Mouse (Mus musculus) heart, embryonic 14.5 days (tissue): Measurements from ENCODE around the gene Nfic. TPM values are rescaled to one million over a fixed set of nuclear protein-coding genes. Genes with fewer than 3 reads are reported as not detected.
A peak's percentile ranks its signal among the peaks of the same experiment; 100 is the strongest.

Experiments
- ATAC-seq: fragments of 200-750 bp; cut with Nextera tagmentation; 2 replicates; pipeline ENCODE4 v1.8.0; 2017; ENCODE audit warnings: low read depth, moderate TSS enrichment; ENCODE audit not compliant: insufficient number of reproducible peaks, insufficient read depth, low FRiP score
- H3K27ac ChIP-seq, 2 experiments: fragments of 200-500 bp in 1 of 2; fragments of 300-500 bp in 1 of 2; sonication (generic) in 1 of 2; replicated peaks in 1 of 2; 2 replicates each; pipeline ENCODE4 v1.5.1; 2012 to 2014; ENCODE audit warnings: low read depth in 2 of 2, low read length in 2 of 2, control low read depth in 1 of 2, mild to moderate bottlenecking in 1 of 2, mixed read lengths in 1 of 2; ENCODE audit not compliant: control insufficient read depth in 1 of 2, insufficient read depth in 1 of 2
- H3K27me3 ChIP-seq: fragments of 300-500 bp; sonication (generic); 2 replicates; pipeline ENCODE4 v1.6.1; 2014; ENCODE audit warnings: mild to moderate bottlenecking, low read length, control low read depth; ENCODE audit not compliant: control insufficient read depth, insufficient read depth
- H3K36me3 ChIP-seq: fragments of 300-500 bp; sonication (generic); 2 replicates; pipeline ENCODE4 v1.6.1; 2014; ENCODE audit warnings: mild to moderate bottlenecking, control low read depth, low read length, mixed read lengths; ENCODE audit not compliant: control insufficient read depth, insufficient read depth
- H3K4me1 ChIP-seq, 2 experiments: fragments of 200-500 bp in 1 of 2; fragments of 300-500 bp in 1 of 2; sonication (generic) in 1 of 2; 2 replicates each; pipeline ENCODE4 v1.6.1; 2012 to 2014; ENCODE audit warnings: low read length in 2 of 2, control low read depth in 1 of 2, mixed read lengths in 1 of 2; ENCODE audit not compliant: control insufficient read depth in 2 of 2, insufficient read depth in 2 of 2
- H3K4me2 ChIP-seq: fragments of 300-500 bp; sonication (generic); 2 replicates; pipeline ENCODE4 v1.6.1; 2014; ENCODE audit warnings: mild to moderate bottlenecking, low read length
- H3K4me3 ChIP-seq, 2 experiments: fragments of 200-500 bp in 1 of 2; fragments of 300-500 bp in 1 of 2; sonication (generic) in 1 of 2; 2 replicates each; pipeline ENCODE4 v1.5.1; 2012 to 2014; ENCODE audit warnings: low read length in 2 of 2, mild to moderate bottlenecking in 2 of 2, control low read depth in 1 of 2, low read depth in 1 of 2, moderate library complexity in 1 of 2; ENCODE audit not compliant: control insufficient read depth in 1 of 2, insufficient read depth in 1 of 2
- H3K9ac ChIP-seq: fragments of 300-500 bp; sonication (generic); 2 replicates; pipeline ENCODE4 v1.6.1; 2014; ENCODE audit warnings: mild to moderate bottlenecking, low read length
- H3K9me3 ChIP-seq: fragments of 300-500 bp; sonication (generic); 2 replicates; pipeline ENCODE4 v1.6.1; 2016; ENCODE audit warnings: low read length, control low read depth; ENCODE audit not compliant: control insufficient read depth
- WGBS: fragments of 180-500 bp; shearing (Covaris S2); extraction: QIAGEN DNeasy Blood & Tissue Kit; methylation state at CpG from one replicate; pipeline ENCODE4 v1.1.7; 2014; 5-methylcytosine and 5-hydroxymethylcytosine counted together
- microRNA-seq: library from miRNA; unstranded; fragments of <30 nt; microRNA quantifications from one replicate; pipeline ENCODE4, GENCODE M21; 2016
- polyA plus RNA-seq: library from polyadenylated mRNA; unstranded; fragments of >200 nt; fragmentation: Nextera tagmentation; extraction: Ambion mirVana; gene quantifications from 2 replicates; pipeline ENCODE4 v1.2.1, GENCODE M21; 2014

The Nfic gene
- polyA plus RNA-seq, 1 experiment from 2014 or later, result 47.0 TPM

DNA sequence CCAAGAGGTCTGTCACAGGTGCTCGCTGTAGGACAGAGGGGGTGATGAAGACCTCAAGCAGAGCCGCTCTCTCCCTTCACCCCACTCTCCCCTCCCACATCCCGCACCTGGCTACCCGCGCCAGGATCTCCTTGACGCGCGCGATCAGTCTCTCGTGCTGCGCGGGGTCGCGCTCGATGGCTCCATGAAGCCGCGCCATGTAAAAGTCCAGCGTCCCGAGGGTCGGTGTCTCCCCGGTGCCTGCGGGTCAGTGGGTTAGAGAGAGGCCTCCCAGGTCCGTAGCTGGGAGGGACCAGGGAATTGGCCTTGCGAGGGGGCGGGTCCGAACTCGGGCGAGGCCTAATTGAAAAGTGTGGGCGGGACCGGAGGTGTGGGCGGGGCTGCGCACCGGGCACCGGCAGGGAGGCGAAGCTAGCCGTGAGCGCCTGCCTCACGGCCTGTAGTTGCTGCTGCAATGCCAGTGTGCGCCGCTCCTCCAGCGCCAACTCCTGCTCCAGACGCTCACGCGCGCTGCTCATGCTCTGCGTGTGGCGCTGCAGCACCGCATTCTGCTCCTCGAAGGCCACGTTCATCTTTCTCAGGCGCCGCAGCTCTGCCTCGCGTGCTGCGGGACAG lies 108.9 kb downstream of the Nfic start:
- H3K9me3 ChIP-seq, result no peaks in the 10 kb centered on the region
- H3K27ac ChIP-seq, result no peak overlapping the region
- 17% methylated on average over 55 of the region's 55 CpGs for WGBS
- H3K9ac ChIP-seq, result peak overlapping the region; percentile 7; the same call in 1 of the 2 replicates
- peaks cover 34% of the 10 kb centered on the region for H3K36me3 ChIP-seq
- ATAC-seq, result no peak
- H3K4me1 ChIP-seq, result peaks cover 17 to 28% of the 10 kb centered on the region in 2 experiments
- H3K4me3 ChIP-seq, result peak overlapping the region; percentile 4 to 10; a peak in 2 of 4 replicates
- peaks cover 19% of the 10 kb centered on the region for H3K27me3 ChIP-seq
- H3K4me2 ChIP-seq, result peak overlapping the region; percentile 49

Small RNAs within 50 kb of the gene (microRNA-seq; reads per million reads assigned to microRNA genes)
- gene Gm25595 (not detected), gene Mir1191b (2.2 reads per million), gene Mir6913 (not detected)

Other genes starting within 250 kb of the Nfic start
- gene Atcay, start 224.8 kb downstream of the Nfic start, polyA plus RNA-seq, result 0.74 and 0.80 TPM in 2 replicates
- 5.0 and 7.3 TPM in 2 replicates for gene Zfr2, start 222.5 kb downstream of the Nfic start, polyA plus RNA-seq
- 0.91 and 1.3 TPM in 2 replicates for gene Matk, start 202.7 kb downstream of the Nfic start, polyA plus RNA-seq
- 274 and 298 TPM in 2 replicates for gene Mrpl54, start 188.7 kb downstream of the Nfic start, polyA plus RNA-seq
- 38.8 and 39.8 TPM in 2 replicates for gene Apba3, start 188.7 kb downstream of the Nfic start, polyA plus RNA-seq
- 1.8 and 2.2 TPM in 2 replicates for gene Tjp3, start 164.1 kb downstream of the Nfic start, polyA plus RNA-seq
- 31.4 and 33.7 TPM in 2 replicates for gene Pip5k1c, start 162.7 kb downstream of the Nfic start, polyA plus RNA-seq
- gene Cactin, start 134.5 kb downstream of the Nfic start, polyA plus RNA-seq, result 16.6 and 16.9 TPM in 2 replicates
- gene Tbxa2r, start 126.9 kb downstream of the Nfic start, polyA plus RNA-seq, result 9.5 and 11.3 TPM in 2 replicates
- 0.11 TPM in 1 of 2 replicates, not detected in the other for gene Gipc3, start 112.4 kb downstream of the Nfic start, polyA plus RNA-seq
- 94.2 and 97.0 TPM in 2 replicates for gene Hmg20b, start 105.2 kb downstream of the Nfic start, polyA plus RNA-seq
- gene Mfsd12, start 98.1 kb downstream of the Nfic start, polyA plus RNA-seq, result 3.7 and 6.5 TPM in 2 replicates
- gene 4930404N11Rik, start 89.8 kb downstream of the Nfic start, polyA plus RNA-seq, result 0.28 and 0.38 TPM in 2 replicates
- gene Fzr1, start 77.1 kb downstream of the Nfic start, polyA plus RNA-seq, result 64.6 and 67.0 TPM in 2 replicates
- gene Dohh, start 71.2 kb downstream of the Nfic start, polyA plus RNA-seq, result 52.6 and 53.5 TPM in 2 replicates
- 1.7 and 2.0 TPM in 2 replicates for gene Gm48551, start 71.2 kb downstream of the Nfic start, polyA plus RNA-seq
- gene Gm48552, start 66.6 kb downstream of the Nfic start, polyA plus RNA-seq, result 1.0 TPM in 2 replicates
- gene Smim24, start 62.6 kb downstream of the Nfic start, polyA plus RNA-seq, result 3.8 and 4.7 TPM in 2 replicates
- 0.19 TPM in 1 of 2 replicates, not detected in the other for gene Celf5, start 27.1 kb upstream of the Nfic start, polyA plus RNA-seq
- 40.7 and 44.6 TPM in 2 replicates for gene Ncln, start 40.8 kb upstream of the Nfic start, polyA plus RNA-seq
- gene S1pr4, start 44.5 kb upstream of the Nfic start, polyA plus RNA-seq, result 0.24 and 0.35 TPM in 2 replicates
- gene Gna15, start 68.6 kb upstream of the Nfic start, polyA plus RNA-seq, result 0.74 and 0.89 TPM in 2 replicates
- 54.9 and 57.4 TPM in 2 replicates for gene Gna11, start 89.6 kb upstream of the Nfic start, polyA plus RNA-seq
- gene Aes, start 103.9 kb upstream of the Nfic start, polyA plus RNA-seq, result 367 and 598 TPM in 2 replicates
- 21.6 and 21.8 TPM in 2 replicates for gene Tle2, start 118.9 kb upstream of the Nfic start, polyA plus RNA-seq
- gene Tle6, start 145.4 kb upstream of the Nfic start, polyA plus RNA-seq, result 30.7 and 35.3 TPM in 2 replicates
- 0.35 and 0.84 TPM in 2 replicates for gene BC025920, start 150.6 kb upstream of the Nfic start, polyA plus RNA-seq
- gene Sirt6, start 172.2 kb upstream of the Nfic start, polyA plus RNA-seq, result 22.5 and 23.9 TPM in 2 replicates
- gene Ankrd24, start 172.9 kb upstream of the Nfic start, polyA plus RNA-seq, result 8.1 and 9.0 TPM in 2 replicates
- gene Gm10778, start 193.4 kb upstream of the Nfic start, polyA plus RNA-seq, result 3.0 and 3.3 TPM in 2 replicates
- 12.4 and 12.7 TPM in 2 replicates for gene Zfp433, start 249.2 kb upstream of the Nfic start, polyA plus RNA-seq